8 mouse cellular contexts compared by ENCODE assay signal in genomic region chr11:20038723-20039122, GRCm38 (mm10).
DNase-seq lines count a peak whose midpoint lies in the region; ATAC-seq and TF ChIP-seq lines count a peak whose summit lies in the region.

No protein-coding gene starts in this region.

- intact Hi-C loops in left cerebral cortex, postnatal 10 days (cut with DNase I), result loop anchor here (10.0 kb wide), 1 partner anchor 204 kb away; no protein-coding TSS in a partner anchor

- no peak for TF ChIP-seq EP300 in lung, postnatal 0 days (IDR thresholded peaks at IDR 0.05)

- H3K36me3 ChIP-seq in lung, postnatal 0 days (ENCODE audit: insufficient read depth, low read length), result no peaks in the 10 kb centered on the region

- H3K27ac ChIP-seq in lung, postnatal 0 days (ENCODE audit: low read length), result no peak overlapping the region
- peak overlapping the region; percentile 59 for H3K27ac ChIP-seq in cortical plate, adult 2 months (ENCODE audit: insufficient read depth, low read length)

- TF ChIP-seq POLR2A in lung, adult 2 months (IDR thresholded peaks at IDR 0.05; ENCODE audit: borderline replicate concordance, extremely low read depth, low read depth, low read length), result no peak
- TF ChIP-seq POLR2A in cortical plate, adult 2 months (IDR thresholded peaks at IDR 0.05; ENCODE audit: extremely low read depth, insufficient read depth, low read length), result no peak; the same call in 1 of the 2 replicates

- H3K9me3 ChIP-seq in lung, postnatal 0 days (ENCODE audit: low read length), result no peaks in the 10 kb centered on the region

- WGBS in lung, postnatal 0 days, result 40% methylated on average over 8 of the region's 8 CpGs
- WGBS in lung, adult 2 months, result 31% methylated on average over 8 of the region's 8 CpGs

- no peak for TF ChIP-seq CTCF in lung, postnatal 0 days (IDR thresholded peaks at IDR 0.05)
- TF ChIP-seq CTCF in lung, adult 2 months (IDR thresholded peaks at IDR 0.05; ENCODE audit: insufficient read depth, low read length), result no peak
- TF ChIP-seq CTCF in cortical plate, adult 2 months (IDR thresholded peaks at IDR 0.05; ENCODE audit: extremely low read depth, insufficient read depth, low read length), result no peak

- H3K9ac ChIP-seq in lung, postnatal 0 days (replicated peaks; ENCODE audit: low read depth), result no peak overlapping the region

- no peak overlapping the region for H3K4me2 ChIP-seq in lung, postnatal 0 days (replicated peaks; ENCODE audit: low read depth, low read length)

- no peak overlapping the region for H3K4me3 ChIP-seq in lung, postnatal 0 days (ENCODE audit: low read depth, low read length)
- H3K4me3 ChIP-seq in lung, adult 2 months (replicated peaks; ENCODE audit: extremely low read depth, low read depth, low read length), result no peak overlapping the region
- H3K4me3 ChIP-seq in cortical plate, adult 2 months (ENCODE audit: insufficient read depth, low read length), result no peak overlapping the region

- ATAC-seq in lung, postnatal 0 days, result peak; percentile 28

- no peak for DNase-seq in lung, postnatal 0 days (ENCODE audit: low spot score)
- no peak for DNase-seq in lung, adult 2 months
- peak; percentile 40 to 68 for DNase-seq in left cerebral cortex, postnatal 10 days (ENCODE audit: extremely low spot score in 1 of 2, low spot score in 2 of 2)
- peak; percentile 66 to 78 for DNase-seq in right cerebral cortex, adult 2 months (ENCODE audit: low spot score in 2 of 2)
- DNase-seq in spleen, postnatal 36 days (ENCODE audit: low spot score in 2 of 2), result no peak
- no peak for DNase-seq in spleen, postnatal 10 days (ENCODE audit: low spot score in 2 of 2)
- DNase-seq in embryo, embryonic 9.5 days (ENCODE audit: extremely low spot score), result no peak

- H3K4me1 ChIP-seq in lung, postnatal 0 days (ENCODE audit: insufficient read depth, low read depth, low read length), result no peaks in the 10 kb centered on the region
- H3K4me1 ChIP-seq in lung, adult 2 months (ENCODE audit: control insufficient read depth, insufficient read depth, low read length), result no peaks in the 10 kb centered on the region
- H3K4me1 ChIP-seq in cortical plate, adult 2 months (ENCODE audit: control insufficient read depth, insufficient read depth, low read length), result peaks cover 26% of the 10 kb centered on the region

- H3K27me3 ChIP-seq in lung, postnatal 0 days (replicated peaks; ENCODE audit: insufficient read depth, low read length), result no peaks in the 10 kb centered on the region

Comparison
In these comparisons a context has a peak if more than half of its experiments do, and no peak if none do; other contexts are left out.
1. DNase-seq: peak in left cerebral cortex, postnatal 10 days (2 of 2) and right cerebral cortex, adult 2 months (2 of 2); none in lung, postnatal 0 days (single experiment), lung, adult 2 months (single experiment), spleen, postnatal 36 days (0 of 2), spleen, postnatal 10 days (0 of 2) and embryo, embryonic 9.5 days (single experiment).